Mouse (Mus musculus): ENCODE data around the gene Hoxc9. TPM values are rescaled to one million over a fixed set of nuclear protein-coding genes. Genes with fewer than 3 reads are reported as not detected.
A peak's percentile ranks its signal among the peaks of the same experiment; 100 is the strongest.

Gene Hoxc9
- polyA plus RNA-seq, 1 experiment = 6.2 TPM

- H3K27ac ChIP-seq (ENCODE audit: insufficient read depth, low read length) = no peak overlapping the region
- H3K4me1 ChIP-seq (ENCODE audit: control insufficient read depth, insufficient read depth, low read length) = no peaks in the 10 kb centered on the region
- TF ChIP-seq POLR2A (IDR thresholded peaks at IDR 0.05; ENCODE audit: low read depth, low read length) (no peak), CTCF (IDR thresholded peaks at IDR 0.05; ENCODE audit: borderline replicate concordance, insufficient read depth, low read length) (no peak)
Observed at GRCm38 (mm10) chr15:102955007-102955382, 21.2 kb upstream of the Hoxc9 start.

DNA sequence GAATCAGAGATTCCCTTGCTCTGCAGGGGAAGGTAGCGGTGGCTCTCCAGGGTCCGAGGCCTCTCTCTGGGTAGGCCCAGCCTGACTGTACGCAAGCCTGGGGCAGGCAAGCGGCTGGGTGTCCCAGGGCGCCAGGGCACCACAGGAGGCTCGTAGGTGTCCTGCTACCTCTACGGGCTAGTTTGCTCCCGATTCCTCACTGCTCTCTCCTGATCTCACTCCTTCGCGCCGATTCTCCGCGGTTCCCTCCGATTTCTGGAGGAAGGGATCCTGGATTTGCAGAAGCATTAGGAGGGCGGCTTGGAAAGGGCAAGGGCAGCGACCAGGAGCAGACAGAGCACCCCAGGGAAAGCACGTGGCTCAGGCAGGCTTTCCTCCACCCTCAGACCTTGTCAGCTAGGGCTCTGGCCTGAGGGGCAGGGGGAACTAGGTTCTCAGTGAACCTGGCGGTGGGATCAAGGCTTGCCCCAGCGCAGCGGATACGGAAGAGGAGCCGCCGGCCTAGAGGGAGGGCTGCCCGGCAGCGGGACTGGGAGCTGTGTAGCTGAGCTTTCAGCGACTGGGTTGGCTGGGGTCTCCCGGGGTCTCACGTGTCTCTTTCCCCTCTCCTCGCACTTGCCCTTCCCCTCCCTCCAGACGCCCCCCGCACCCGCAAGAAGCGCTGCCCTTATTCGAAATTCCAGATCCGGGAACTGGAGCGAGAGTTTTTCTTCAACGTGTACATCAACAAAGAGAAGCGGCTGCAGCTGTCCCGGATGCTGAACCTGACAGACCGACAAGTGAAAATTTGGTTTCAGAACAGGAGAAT, 20.2 kb upstream of the Hoxc9 start:
- Histone ChIP-seq H3K27ac (ENCODE audit: insufficient read depth, low read length) (no peak overlapping the region), H3K4me3 (ENCODE audit: insufficient read depth, low read length) (no peak overlapping the region; the same call in 1 of the 2 replicates), H3K4me1 (ENCODE audit: control insufficient read depth, insufficient read depth, low read length) (no peaks in the 10 kb centered on the region)
- no peak for TF ChIP-seq CTCF (IDR thresholded peaks at IDR 0.05; ENCODE audit: borderline replicate concordance, insufficient read depth, low read length)
- no peak for TF ChIP-seq POLR2A (IDR thresholded peaks at IDR 0.05; ENCODE audit: low read depth, low read length)

More at GRCm38 (mm10) chr15:102955007-102955382, 21.2 kb upstream of the Hoxc9 start:
- peak overlapping the region; percentile 21; the same call in 1 of the 2 replicates for H3K4me3 ChIP-seq (ENCODE audit: insufficient read depth, low read length)

- no peaks in the 10 kb centered on the region for H3K4me1 ChIP-seq (ENCODE audit: control insufficient read depth, insufficient read depth, low read length)
- H3K27ac ChIP-seq (ENCODE audit: insufficient read depth, low read length) = no peak overlapping the region
- no peak overlapping the region for H3K4me3 ChIP-seq (ENCODE audit: insufficient read depth, low read length)
- TF ChIP-seq CTCF (IDR thresholded peaks at IDR 0.05; ENCODE audit: borderline replicate concordance, insufficient read depth, low read length) (no peak), POLR2A (IDR thresholded peaks at IDR 0.05; ENCODE audit: low read depth, low read length) (no peak)
Observed at GRCm38 (mm10) chr15:102956906-102957305, 19.3 kb upstream of the Hoxc9 start.

GRCm38 (mm10) chr15:102959663-102960191, 16.5 kb upstream of the Hoxc9 start:
- no peak overlapping the region for H3K4me3 ChIP-seq (ENCODE audit: insufficient read depth, low read length)
- TF ChIP-seq CTCF (IDR thresholded peaks at IDR 0.05; ENCODE audit: borderline replicate concordance, insufficient read depth, low read length) (no peak), POLR2A (IDR thresholded peaks at IDR 0.05; ENCODE audit: low read depth, low read length) (no peak)
- H3K4me1 ChIP-seq (ENCODE audit: control insufficient read depth, insufficient read depth, low read length) = no peaks in the 10 kb centered on the region
- peak overlapping the region; percentile 41; the same call in 1 of the 2 replicates for H3K27ac ChIP-seq (ENCODE audit: insufficient read depth, low read length)

GRCm38 (mm10) chr15:102961728-102962127, 14.5 kb upstream of the Hoxc9 start:
- TF ChIP-seq POLR2A (IDR thresholded peaks at IDR 0.05; ENCODE audit: low read depth, low read length) (no peak), CTCF (IDR thresholded peaks at IDR 0.05; ENCODE audit: borderline replicate concordance, insufficient read depth, low read length) (no peak)
- no peaks in the 10 kb centered on the region for H3K4me1 ChIP-seq (ENCODE audit: control insufficient read depth, insufficient read depth, low read length)
- no peak overlapping the region for H3K4me3 ChIP-seq (ENCODE audit: insufficient read depth, low read length)
- H3K27ac ChIP-seq (ENCODE audit: insufficient read depth, low read length) = peak overlapping the region; percentile 20; the same call in 1 of the 2 replicates

DNA sequence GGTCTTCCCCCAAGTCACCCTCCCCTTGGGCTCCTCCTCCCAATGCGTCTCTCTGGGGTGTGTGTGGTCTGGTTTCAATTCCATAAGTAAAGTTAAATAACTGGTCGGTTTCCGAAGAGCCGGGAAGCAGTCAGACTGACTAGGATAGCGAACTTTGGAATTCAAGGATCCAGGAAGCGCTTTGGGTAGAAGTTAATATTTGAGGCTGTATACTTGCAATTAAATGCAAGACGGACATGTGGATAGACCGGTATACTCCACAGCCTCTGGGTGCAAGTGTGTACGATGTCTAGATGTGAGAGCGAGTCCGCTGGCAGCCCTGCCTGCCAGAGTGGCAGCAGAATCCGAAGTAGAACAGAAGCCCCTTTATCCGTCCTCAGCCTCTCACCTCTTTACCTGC, 13.7 kb upstream of the Hoxc9 start:
- H3K4me3 ChIP-seq (ENCODE audit: insufficient read depth, low read length) = peak overlapping the region; percentile 2

GRCm38 (mm10) chr15:102963259-102963658, 13.0 kb upstream of the Hoxc9 start:
- no peak overlapping the region; the same call in 1 of the 2 replicates for H3K4me3 ChIP-seq (ENCODE audit: insufficient read depth, low read length)
- no peaks in the 10 kb centered on the region for H3K4me1 ChIP-seq (ENCODE audit: control insufficient read depth, insufficient read depth, low read length)
- H3K27ac ChIP-seq (ENCODE audit: insufficient read depth, low read length) = no peak overlapping the region

More for the DNA sequence above, 13.7 kb upstream of the Hoxc9 start:
- no peak; the same call in 1 of the 2 replicates for TF ChIP-seq POLR2A (IDR thresholded peaks at IDR 0.05; ENCODE audit: low read depth, low read length)
- TF ChIP-seq CTCF (IDR thresholded peaks at IDR 0.05; ENCODE audit: borderline replicate concordance, insufficient read depth, low read length) = no peak
- H3K4me1 ChIP-seq (ENCODE audit: control insufficient read depth, insufficient read depth, low read length) = no peaks in the 10 kb centered on the region
- H3K27ac ChIP-seq (ENCODE audit: insufficient read depth, low read length) = 0 out of 2 replicates have a peak overlapping the region, but pooled peaks have one; percentile 14

GRCm38 (mm10) chr15:102963671-102964640, 12.3 kb upstream of the Hoxc9 start:
- H3K4me3 ChIP-seq (ENCODE audit: insufficient read depth, low read length) = no peak overlapping the region
- no peaks in the 10 kb centered on the region for H3K4me1 ChIP-seq (ENCODE audit: control insufficient read depth, insufficient read depth, low read length)
- TF ChIP-seq POLR2A (IDR thresholded peaks at IDR 0.05; ENCODE audit: low read depth, low read length) (no peak), CTCF (IDR thresholded peaks at IDR 0.05; ENCODE audit: borderline replicate concordance, insufficient read depth, low read length) (no peak)
- H3K27ac ChIP-seq (ENCODE audit: insufficient read depth, low read length) = 0 out of 2 replicates have a peak overlapping the region, but pooled peaks have one; percentile 31

More at GRCm38 (mm10) chr15:102963259-102963658, 13.0 kb upstream of the Hoxc9 start:
- no peak for TF ChIP-seq POLR2A (IDR thresholded peaks at IDR 0.05; ENCODE audit: low read depth, low read length)

All from embryonic fibroblast, embryonic 13.5 days (primary cell).